Mouse (Mus musculus): ENCODE results near the gene Tnip1. TPM values are rescaled to one million over a fixed set of nuclear protein-coding genes. Genes with fewer than 3 reads are reported as not detected.

Gene Tnip1
- polyA plus RNA-seq (2012; ENCODE audit: low replicate concordance) = 113 and 142 TPM in 2 replicates

GRCm38 (mm10) chr11:54962810-54963209, at the start of gene Tnip1:
Gene Tnip1, minus strand, starts transcription at chr11:54962917.

GRCm38 (mm10) chr11:54902333-54903323, 60.1 kb downstream of the Tnip1 start, which contains the start of gene Gpx3:
Gene Gpx3, plus strand, starts transcription at chr11:54902453.

DNA sequence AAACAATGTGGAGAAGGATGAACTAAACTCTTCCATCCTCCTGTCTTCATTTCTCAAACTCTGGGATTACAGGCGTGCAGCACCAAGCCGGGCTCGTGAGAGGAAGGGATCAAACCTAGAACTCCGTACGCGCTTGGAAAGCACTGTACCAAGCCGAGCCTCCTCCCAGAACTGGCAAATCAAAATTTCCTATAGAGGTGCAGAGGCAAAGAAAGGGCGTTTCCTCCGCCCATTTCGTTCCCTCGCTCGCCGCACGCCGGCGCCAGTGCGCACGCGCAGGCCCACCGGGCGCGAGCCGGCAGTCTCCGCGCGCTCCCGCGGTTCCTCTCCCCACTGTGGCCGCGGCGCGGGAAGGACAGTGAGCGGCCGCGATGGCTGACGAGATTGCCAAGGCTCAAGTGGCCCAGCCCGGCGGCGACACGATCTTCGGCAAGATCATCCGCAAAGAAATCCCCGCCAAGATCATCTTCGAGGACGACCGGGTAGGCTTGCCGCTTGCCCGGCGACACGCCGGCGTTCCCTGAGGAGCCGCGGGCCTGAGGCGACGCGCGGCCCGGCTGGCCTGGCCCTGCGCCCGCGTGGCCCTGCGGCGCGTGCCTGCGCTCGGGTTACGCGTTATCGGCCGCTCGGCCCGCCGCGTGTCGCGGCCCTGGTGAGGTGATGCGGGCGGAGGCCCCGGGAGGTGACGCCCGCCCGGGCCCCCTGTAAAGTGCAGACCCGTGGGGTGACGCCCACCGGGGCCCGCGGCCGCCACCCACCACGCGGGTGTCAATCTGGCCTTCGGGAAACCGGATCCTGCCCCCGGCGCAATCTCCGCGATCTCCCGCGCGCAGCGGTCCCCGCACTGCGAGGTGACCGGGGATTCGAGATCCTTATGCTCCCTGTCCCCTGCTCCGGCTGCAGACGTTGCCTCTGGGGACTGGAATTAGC, 96.3 kb downstream of the Tnip1 start, which contains the start of gene Hint1:
Gene Hint1, plus strand, starts transcription at position 265 of the 930 bp plus-strand sequence.

Other genes starting within 250 kb of the Tnip1 start
- 26.5 and 30.5 TPM in 2 replicates for gene Cdc42se2, start 175.2 kb downstream of the Tnip1 start, polyA plus RNA-seq (2012; ENCODE audit: low replicate concordance)
- gene Lyrm7, start 102.0 kb downstream of the Tnip1 start, polyA plus RNA-seq (2012; ENCODE audit: low replicate concordance) = 0.09 and 1.3 TPM in 2 replicates
- gene Hint1, start 96.5 kb downstream of the Tnip1 start, polyA plus RNA-seq (2012; ENCODE audit: low replicate concordance) = 574 and 607 TPM in 2 replicates
- 8.4 and 9.6 TPM in 2 replicates for gene Gpx3, start 60.5 kb downstream of the Tnip1 start, polyA plus RNA-seq (2012; ENCODE audit: low replicate concordance)
- 55.4 and 140 TPM in 2 replicates for gene Anxa6, start 70.5 kb upstream of the Tnip1 start, polyA plus RNA-seq (2012; ENCODE audit: low replicate concordance)
- gene Ccdc69, start 115.2 kb upstream of the Tnip1 start, polyA plus RNA-seq (2012; ENCODE audit: low replicate concordance) = 16.3 and 21.5 TPM in 2 replicates
- gene Gm2a, start 135.2 kb upstream of the Tnip1 start, polyA plus RNA-seq (2012; ENCODE audit: low replicate concordance) = 32.1 and 110 TPM in 2 replicates
- gene Slc36a3, start 188.8 kb upstream of the Tnip1 start, polyA plus RNA-seq (2012; ENCODE audit: low replicate concordance) = 0.08 and 0.22 TPM in 2 replicates
- gene Slc36a2, start 222.2 kb upstream of the Tnip1 start, polyA plus RNA-seq (2012; ENCODE audit: low replicate concordance) = not detected in 2 replicates
- 13.5 and 33.0 TPM in 2 replicates for gene Slc36a1, start 241.4 kb upstream of the Tnip1 start, polyA plus RNA-seq (2012; ENCODE audit: low replicate concordance)

Data from hematopoietic multipotent progenitor cell, adult 10-12 weeks (in vitro differentiated cells).